12 mouse cellular contexts compared by ENCODE assay signal in the genomic region with DNA sequence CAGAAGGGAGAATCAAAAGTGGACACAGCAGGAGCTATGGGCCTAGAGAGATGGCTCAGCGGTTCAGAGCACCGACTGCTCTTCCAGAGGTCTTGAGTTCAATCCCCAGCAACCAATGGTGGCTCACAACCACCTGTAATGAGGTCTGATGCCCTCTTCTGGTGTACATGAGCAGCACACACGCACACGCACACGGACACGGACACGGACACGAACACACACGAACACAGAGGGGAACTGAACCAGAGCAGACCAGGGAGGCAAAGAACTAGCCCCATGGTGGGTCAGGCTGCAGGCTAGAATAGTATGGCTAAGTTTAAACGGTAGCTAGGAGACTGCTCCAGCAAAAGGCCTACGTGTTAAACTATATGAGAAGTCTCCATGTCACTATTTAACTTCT.
"Had no signal": no experiment of that assay in that cellular context is flagged by ENCODE, and none has a peak within 500 bp of the region (broad histone marks: within the 10 kb centered on the region; RNA-seq: fewer than 3 reads in every experiment).

No protein-coding gene starts in this region.

- H3K4me2 ChIP-seq: limb, embryonic 15.5 days; midbrain, embryonic 13.5 days; neural tube, embryonic 13.5 days had no signal

- H3K9me3 ChIP-seq: limb, embryonic 15.5 days; midbrain, embryonic 13.5 days; neural tube, embryonic 13.5 days had no signal

- H3K27me3 ChIP-seq: limb, embryonic 15.5 days; midbrain, embryonic 13.5 days; neural tube, embryonic 13.5 days had no signal

- H3K27ac ChIP-seq: limb, embryonic 15.5 days; midbrain, embryonic 13.5 days; neural tube, embryonic 13.5 days had no signal

- H3K4me3 ChIP-seq: limb, embryonic 15.5 days; midbrain, embryonic 13.5 days; neural tube, embryonic 13.5 days had no signal

- H3K4me1 ChIP-seq: limb, embryonic 15.5 days; midbrain, embryonic 13.5 days; neural tube, embryonic 13.5 days had no signal

- DNase-seq: kidney, postnatal 10 days; layer of hippocampus, adult 9-11 months; layer of hippocampus, postnatal 36 days; lung, adult 18-20 months; retina, postnatal 1 day; right cerebral cortex, postnatal 4 days; spleen, adult 18-20 months; thymus, postnatal 36 days had no signal

- H3K9ac ChIP-seq: limb, embryonic 15.5 days; midbrain, embryonic 13.5 days; neural tube, embryonic 13.5 days had no signal

- ATAC-seq: intestine, embryonic 16.5 days; midbrain, embryonic 13.5 days had no signal
